Mouse (Mus musculus): ENCODE results near the gene Pdlim1.
"Not testable (repeated sequence)": the region's sequence is repeated elsewhere in the genome, so short reads cannot be mapped to it uniquely, and the experiment has no call there.

The Pdlim1 gene

GRCm38 (mm10) chr19:40220878-40221277, 50.8 kb downstream of the Pdlim1 start:
- in situ Hi-C loops (cut with MboI; ENCODE audit: low pct_unique_long_range_greater_than_20kb in 1 of 2, low sequenced_read_pairs in 2 of 2, unreplicated experiment in 1 of 2), result loop anchor here in 1 of 2 experiments (10.0 kb wide), 1 partner anchor 1236 kb away; no protein-coding TSS in a partner anchor

GRCm38 (mm10) chr19:40202947-40203346, 68.7 kb downstream of the Pdlim1 start:
- in situ Hi-C loops (cut with MboI; ENCODE audit: low pct_unique_long_range_greater_than_20kb in 1 of 2, low sequenced_read_pairs in 2 of 2, unreplicated experiment in 1 of 2), result not testable (repeated sequence)

- in situ Hi-C loops (cut with MboI; ENCODE audit: low pct_unique_long_range_greater_than_20kb in 1 of 2, low sequenced_read_pairs in 2 of 2, unreplicated experiment in 1 of 2), result no loop called here
Measured at GRCm38 (mm10) chr19:40190596-40190995, 81.0 kb downstream of the Pdlim1 start.

DNA sequence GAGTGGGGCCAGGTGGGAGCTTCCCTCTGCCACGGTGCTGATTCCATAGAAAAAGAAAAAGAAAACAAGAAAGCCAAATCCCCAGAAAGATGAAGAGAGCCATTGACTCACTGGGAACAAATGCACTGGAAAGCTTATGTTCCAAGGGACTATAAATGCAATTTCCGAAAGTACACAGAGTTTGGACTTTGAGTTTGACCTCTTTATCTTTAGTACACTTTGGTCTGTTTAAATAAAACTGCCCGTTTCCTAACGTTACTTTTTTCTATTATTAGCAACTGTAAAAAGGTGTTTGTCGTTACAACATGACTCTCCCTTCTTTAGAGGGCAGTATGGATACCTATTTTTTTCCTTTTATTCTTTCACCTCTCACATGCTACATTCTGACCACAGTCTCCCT, 84.5 kb downstream of the Pdlim1 start, which contains the start of gene Cyp2c70:
TSS of gene Cyp2c70 (minus strand) at position 174 of the 400 bp plus-strand sequence.
- in situ Hi-C loops (cut with MboI; ENCODE audit: low pct_unique_long_range_greater_than_20kb in 1 of 2, low sequenced_read_pairs in 2 of 2, unreplicated experiment in 1 of 2), result no loop called here

GRCm38 (mm10) chr19:40183600-40183999, 88.0 kb downstream of the Pdlim1 start:
- in situ Hi-C loops (cut with MboI; ENCODE audit: low pct_unique_long_range_greater_than_20kb in 1 of 2, low sequenced_read_pairs in 2 of 2, unreplicated experiment in 1 of 2), result no loop called here

GRCm38 (mm10) chr19:40178311-40178710, 93.3 kb downstream of the Pdlim1 start:
- in situ Hi-C loops (cut with MboI; ENCODE audit: low pct_unique_long_range_greater_than_20kb in 1 of 2, low sequenced_read_pairs in 2 of 2, unreplicated experiment in 1 of 2), result no loop called here

Measured in mouse embryonic stem cell (cell line).